In genomic region chr9:21131059-21131956, GRCm38 (mm10) we compare ENCODE assay signal across 8 mouse cellular contexts. TPM values are rescaled to one million over a fixed set of nuclear protein-coding genes. Genes with fewer than 3 reads are reported as not detected.
DNase-seq lines count a peak whose midpoint lies in the region; ATAC-seq lines count a peak whose summit lies in the region.

Gene Tyk2 (minus strand): TSS chr9:21131243.

- H3K9ac ChIP-seq in heart, embryonic 14.5 days (ENCODE audit: low read length): peak within 1 kb of the TSS; percentile 76
- H3K9ac ChIP-seq in liver, embryonic 13.5 days: peak within 1 kb of the TSS; percentile 71
- peak within 1 kb of the TSS; percentile 76 for H3K9ac ChIP-seq in stomach, embryonic 16.5 days (ENCODE audit: low read length)

- DNase-seq in c-Kit-negative CD71-positive TER-119-positive erythroid progenitor cells, embryonic 14.5 days (ENCODE audit: low read depth, low spot score): peak; percentile 60
- peak; percentile 98 for DNase-seq in fibroblast of lung, adult 2 months (ENCODE audit: low read depth)
- DNase-seq in kidney, postnatal 14 days: peak; percentile 95
- DNase-seq in liver, embryonic 13.5 days: peak; percentile 84
- peak; percentile 88 for DNase-seq in neural tube, embryonic 10.5 days (ENCODE audit: extremely low spot score, low spot score)

- peak within 1 kb of the TSS; percentile 84 for H3K4me2 ChIP-seq in heart, embryonic 14.5 days (ENCODE audit: low read length)
- peak within 1 kb of the TSS; percentile 79 for H3K4me2 ChIP-seq in liver, embryonic 13.5 days
- H3K4me2 ChIP-seq in stomach, embryonic 16.5 days (ENCODE audit: low read depth, low read length): peak within 1 kb of the TSS; percentile 71

- H3K27ac ChIP-seq in heart, embryonic 14.5 days (replicated peaks in 1 of 2; ENCODE audit: control insufficient read depth in 1 of 2, insufficient read depth in 1 of 2, low read depth in 2 of 2, low read length in 2 of 2): peak within 1 kb of the TSS; percentile 49 to 56
- peak within 1 kb of the TSS; percentile 59 for H3K27ac ChIP-seq in liver, embryonic 13.5 days
- H3K27ac ChIP-seq in stomach, embryonic 16.5 days (ENCODE audit: low read length): peak within 1 kb of the TSS; percentile 68

- H3K36me3 ChIP-seq in heart, embryonic 14.5 days (ENCODE audit: control insufficient read depth, insufficient read depth, low read length): peaks cover 14% of the 10 kb centered on the region
- peaks cover 14% of the 10 kb centered on the region; the same call in 1 of the 2 replicates for H3K36me3 ChIP-seq in liver, embryonic 13.5 days
- H3K36me3 ChIP-seq in stomach, embryonic 16.5 days (ENCODE audit: control insufficient read depth, insufficient read depth, low read length): no peaks in the 10 kb centered on the region

- peaks cover 10 to 11% of the 10 kb centered on the region in 2 experiments for H3K4me1 ChIP-seq in heart, embryonic 14.5 days (ENCODE audit: control insufficient read depth in 2 of 2, insufficient read depth in 2 of 2, low read length in 2 of 2)
- peaks cover 42% of the 10 kb centered on the region for H3K4me1 ChIP-seq in liver, embryonic 13.5 days (replicated peaks)
- peaks cover 5% of the 10 kb centered on the region for H3K4me1 ChIP-seq in stomach, embryonic 16.5 days (ENCODE audit: control insufficient read depth, insufficient read depth, low read length)

- WGBS in heart, embryonic 14.5 days: 6% methylated on average over 37 of the region's 37 CpGs
- 6% methylated on average over 37 of the region's 37 CpGs for WGBS in liver, embryonic 13.5 days (ENCODE audit: insufficient replicate concordance)
- 6% methylated on average over 37 of the region's 37 CpGs for WGBS in stomach, embryonic 16.5 days

- peak within 1 kb of the TSS; percentile 63 to 65 for H3K4me3 ChIP-seq in heart, embryonic 14.5 days (ENCODE audit: control insufficient read depth in 1 of 2, insufficient read depth in 1 of 2, low read depth in 1 of 2, low read length in 2 of 2)
- peak within 1 kb of the TSS; percentile 68 for H3K4me3 ChIP-seq in liver, embryonic 13.5 days (replicated peaks)
- peak within 1 kb of the TSS; percentile 76 for H3K4me3 ChIP-seq in stomach, embryonic 16.5 days (replicated peaks; ENCODE audit: low read length)

- H3K27me3 ChIP-seq in heart, embryonic 14.5 days (ENCODE audit: control insufficient read depth, insufficient read depth, low read length): no peaks in the 10 kb centered on the region
- H3K27me3 ChIP-seq in liver, embryonic 13.5 days: no peaks in the 10 kb centered on the region
- no peaks in the 10 kb centered on the region for H3K27me3 ChIP-seq in stomach, embryonic 16.5 days (ENCODE audit: control insufficient read depth, insufficient read depth, low read length)

- no peaks in the 10 kb centered on the region for H3K9me3 ChIP-seq in heart, embryonic 14.5 days (ENCODE audit: control insufficient read depth, low read length)
- no peaks in the 10 kb centered on the region for H3K9me3 ChIP-seq in liver, embryonic 13.5 days (replicated peaks)
- H3K9me3 ChIP-seq in stomach, embryonic 16.5 days (replicated peaks; ENCODE audit: control insufficient read depth, low read length): no peaks in the 10 kb centered on the region

- ATAC-seq in CD4-positive, CD25-positive, alpha-beta regulatory T cell, adult 4 months: peak; percentile 86
- ATAC-seq in heart, embryonic 14.5 days (ENCODE audit: insufficient number of reproducible peaks, insufficient read depth, low FRiP score, low read depth): peak; percentile 92
- ATAC-seq in liver, embryonic 13.5 days (ENCODE audit: low read depth): peak; percentile 93
- peak; percentile 97 for ATAC-seq in stomach, embryonic 16.5 days (ENCODE audit: insufficient read depth, low FRiP score)

RNA-seq across cellular contexts. Expression of gene Tyk2, which starts in this region (rescaled TPM):
- polyA plus RNA-seq in CD4-positive, CD25-positive, alpha-beta regulatory T cell, adult 4 months (2017; shearing (Covaris generic)): 10 to 100 TPM; 35.2 to 77.5 TPM
- polyA plus RNA-seq in heart, embryonic 14.5 days (2014; fragmentation: Nextera tagmentation; extraction: Ambion mirVana): 11.2 and 11.9 TPM in 2 replicates
- 6.2 and 7.2 TPM in 2 replicates for polyA plus RNA-seq in liver, embryonic 13.5 days (2015; fragmentation: Nextera tagmentation; extraction: Ambion mirVana)
- polyA plus RNA-seq in stomach, embryonic 16.5 days (2015; fragmentation: Nextera tagmentation; extraction: Ambion mirVana): 16.7 and 18.2 TPM in 2 replicates

Comparison
In these comparisons a context has a peak if more than half of its experiments do, and no peak if none do; other contexts are left out.
1. Peak in every context shown above with its lines: DNase-seq, ATAC-seq, H3K4me3 ChIP-seq and H3K27ac ChIP-seq.